Mouse (Mus musculus) embryo, embryonic 10 days (tissue): Measurements from ENCODE around the gene Txnrd2.

ENCODE experiments used
- DNase-seq: peaks from one replicate; pipeline ENCODE4 v3.0.0-alpha.2; 2015; ENCODE audit warnings: low spot score

The Txnrd2 gene

DNA sequence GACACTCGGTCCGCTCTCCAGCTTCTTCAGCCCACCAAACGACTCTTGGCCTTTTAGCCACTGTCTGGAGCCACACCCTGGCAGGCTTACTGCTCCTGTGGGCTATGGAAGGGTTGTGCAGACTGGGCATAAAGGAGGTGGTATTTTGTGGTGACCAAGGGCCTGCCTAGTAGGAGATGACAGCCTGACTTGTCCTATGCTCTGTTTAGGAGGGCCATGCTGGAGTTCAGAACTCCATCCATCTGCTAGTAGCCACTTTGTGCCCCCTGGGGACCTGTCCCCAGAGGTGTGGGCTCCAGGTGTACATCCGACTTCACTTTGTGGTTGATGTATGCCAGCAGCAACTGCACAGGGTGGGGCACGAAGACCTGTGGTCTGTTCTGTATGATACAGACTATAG is 32.6 kb upstream of the Txnrd2 start:
- no peak for DNase-seq

DNA sequence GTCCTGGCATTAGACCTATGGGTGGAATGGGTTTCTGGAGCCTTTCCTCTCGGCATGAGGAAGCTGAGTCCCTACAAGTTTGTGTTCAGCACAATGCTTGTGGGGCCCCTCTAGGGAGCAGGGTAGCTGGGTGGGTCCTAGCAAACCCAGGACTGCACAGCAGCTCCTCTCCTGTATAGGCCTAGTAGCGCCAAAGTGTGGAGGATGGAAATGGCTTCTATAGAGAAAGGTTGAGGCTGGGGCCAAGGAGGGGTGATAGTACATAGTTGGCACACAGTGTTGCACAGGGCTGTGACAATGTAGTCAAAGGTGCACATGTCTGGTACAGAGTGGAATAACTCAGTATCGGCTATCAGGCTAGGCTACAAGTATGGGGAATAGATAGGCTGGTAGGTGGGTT is 32.1 kb upstream of the Txnrd2 start:
- DNase-seq, result no peak

DNA sequence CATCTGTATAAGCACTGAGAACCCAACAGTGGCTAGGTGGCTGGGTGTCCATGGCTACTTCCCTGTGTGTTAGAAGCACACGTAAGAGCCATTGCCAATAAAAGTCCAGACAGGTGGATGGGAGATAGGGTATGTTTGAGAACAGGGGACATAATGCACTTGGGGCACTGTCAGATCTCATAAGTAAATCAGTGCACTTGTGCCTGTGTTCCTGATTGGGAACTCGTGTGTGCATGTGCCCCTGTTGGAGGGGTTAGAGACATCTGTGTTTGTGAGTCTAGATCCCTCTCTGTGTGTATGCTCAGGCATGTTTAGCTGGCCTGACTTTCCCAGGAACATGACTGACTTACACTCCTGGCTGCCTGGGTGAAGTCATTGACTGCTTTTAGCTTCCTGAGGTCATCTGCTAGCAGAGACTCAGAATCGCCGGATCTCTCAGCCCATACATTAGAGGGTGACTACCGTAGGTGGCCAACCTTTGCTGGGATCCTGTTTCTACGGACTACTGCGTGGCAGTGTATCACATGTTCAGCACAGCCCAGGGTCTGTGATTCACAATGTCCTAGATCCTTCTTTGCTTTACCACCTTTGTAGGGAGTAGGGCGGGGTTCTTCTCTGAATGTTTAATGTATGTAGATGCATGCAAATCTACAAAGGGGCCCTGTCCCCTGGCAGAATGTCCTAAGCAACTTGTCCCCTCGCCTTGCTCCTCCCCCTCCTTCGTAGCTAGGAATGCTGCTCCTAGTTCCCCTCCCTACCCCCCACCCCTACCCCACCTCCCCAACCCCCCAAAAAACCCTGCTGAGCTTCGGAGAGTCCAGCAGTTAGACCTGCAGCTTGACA is 31.2 kb upstream of the Txnrd2 start:
- peak; percentile 58 for DNase-seq

DNA sequence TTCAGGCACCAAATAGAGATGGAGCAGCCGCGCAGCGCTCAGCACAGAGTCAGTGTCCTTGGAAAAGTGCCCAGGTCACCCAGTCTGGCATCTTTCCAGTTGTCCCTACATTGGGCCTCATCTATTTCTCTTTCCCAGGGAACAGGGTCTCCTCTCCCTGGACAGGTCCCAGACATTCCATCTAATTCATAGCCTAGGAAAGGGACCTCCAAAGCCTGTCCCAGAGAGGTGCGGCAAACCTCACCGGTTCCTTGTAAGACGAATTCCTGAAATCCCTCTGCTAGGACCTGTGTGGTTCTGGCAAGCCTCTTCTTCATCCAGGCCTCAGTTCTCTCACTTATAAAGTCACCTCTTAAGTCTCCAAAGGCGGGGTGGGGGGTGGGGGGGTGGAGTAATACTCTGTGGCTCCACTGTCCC is 30.6 kb upstream of the Txnrd2 start:
- DNase-seq, result no peak

DNA sequence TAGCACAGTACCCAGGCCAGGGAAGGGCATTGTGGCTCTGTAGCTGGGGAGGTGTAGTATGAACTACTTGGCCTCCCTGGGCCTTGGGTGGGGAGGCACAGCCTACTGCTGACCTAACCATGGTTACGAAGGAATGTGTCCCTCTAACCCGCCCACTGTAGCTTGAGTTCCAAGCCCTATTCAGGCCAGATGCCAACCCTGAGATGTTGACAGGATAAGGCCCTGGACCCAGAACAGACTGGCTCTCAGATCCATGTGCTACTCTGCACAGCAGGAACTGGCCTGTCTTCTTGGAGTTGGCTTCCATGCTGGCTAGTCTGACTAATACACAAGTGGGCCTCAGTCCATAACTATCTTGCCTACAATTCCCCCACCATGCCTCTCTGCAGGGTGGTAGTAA is 30.0 kb upstream of the Txnrd2 start:
- DNase-seq, result no peak

DNA sequence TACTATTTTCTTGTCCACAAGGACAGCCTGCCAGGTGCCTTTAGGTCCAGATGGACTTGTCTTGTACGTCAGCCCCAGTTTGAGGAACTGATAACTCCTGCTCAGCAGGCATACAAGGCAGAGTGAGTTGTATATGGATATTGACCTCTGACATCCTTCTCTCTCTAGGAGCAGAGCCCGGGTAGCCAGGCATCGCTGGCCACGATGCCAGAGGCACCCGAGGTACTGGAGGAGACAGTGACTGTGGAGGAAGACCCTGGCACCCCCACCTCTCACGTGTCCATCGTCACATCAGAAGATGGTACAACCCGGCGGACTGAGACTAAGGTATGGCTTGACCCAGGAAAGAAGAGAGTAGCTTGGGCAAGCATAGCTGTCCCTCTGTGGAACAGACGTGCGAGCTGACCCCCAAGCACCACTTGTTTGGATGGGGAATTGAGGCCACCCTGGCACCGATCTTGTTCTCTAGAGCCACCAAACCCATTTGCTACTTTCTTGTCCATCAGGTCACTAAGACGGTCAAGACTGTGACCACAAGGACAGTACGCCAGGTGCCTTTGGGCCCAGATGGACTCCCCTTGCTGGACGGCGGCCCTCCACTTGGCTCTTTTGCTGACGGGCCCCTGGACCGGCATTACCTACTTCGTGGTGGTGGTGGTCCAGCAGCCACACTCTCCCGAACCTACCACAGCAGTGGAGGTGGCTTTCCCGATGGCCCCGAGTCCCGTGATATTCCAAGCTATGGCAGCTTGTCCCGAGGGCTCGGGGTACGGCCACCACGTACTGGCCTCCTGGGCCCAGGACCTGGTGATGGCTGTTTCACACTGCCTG is 29.2 kb upstream of the Txnrd2 start:
- DNase-seq, result no peak

DNA sequence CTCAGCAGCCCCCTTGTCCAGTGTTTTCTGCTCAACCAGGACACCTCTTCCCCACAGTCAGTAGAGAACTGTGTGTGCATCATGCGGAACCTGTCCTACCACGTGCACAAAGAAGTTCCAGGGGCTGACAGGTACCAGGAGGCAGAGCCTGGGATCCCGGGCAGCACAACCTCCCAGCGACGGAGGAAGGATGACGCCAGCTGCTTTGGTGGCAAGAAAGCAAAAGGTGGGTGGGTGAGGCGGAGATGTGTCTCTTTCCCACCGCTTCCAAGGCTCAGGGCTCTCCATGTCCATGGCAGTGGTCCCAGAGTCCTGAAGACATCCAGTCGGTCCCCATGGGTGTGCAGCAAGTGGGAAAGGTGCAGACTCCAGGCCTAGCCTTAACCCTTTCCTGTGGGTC is 26.2 kb upstream of the Txnrd2 start:
- DNase-seq, result no peak

DNA sequence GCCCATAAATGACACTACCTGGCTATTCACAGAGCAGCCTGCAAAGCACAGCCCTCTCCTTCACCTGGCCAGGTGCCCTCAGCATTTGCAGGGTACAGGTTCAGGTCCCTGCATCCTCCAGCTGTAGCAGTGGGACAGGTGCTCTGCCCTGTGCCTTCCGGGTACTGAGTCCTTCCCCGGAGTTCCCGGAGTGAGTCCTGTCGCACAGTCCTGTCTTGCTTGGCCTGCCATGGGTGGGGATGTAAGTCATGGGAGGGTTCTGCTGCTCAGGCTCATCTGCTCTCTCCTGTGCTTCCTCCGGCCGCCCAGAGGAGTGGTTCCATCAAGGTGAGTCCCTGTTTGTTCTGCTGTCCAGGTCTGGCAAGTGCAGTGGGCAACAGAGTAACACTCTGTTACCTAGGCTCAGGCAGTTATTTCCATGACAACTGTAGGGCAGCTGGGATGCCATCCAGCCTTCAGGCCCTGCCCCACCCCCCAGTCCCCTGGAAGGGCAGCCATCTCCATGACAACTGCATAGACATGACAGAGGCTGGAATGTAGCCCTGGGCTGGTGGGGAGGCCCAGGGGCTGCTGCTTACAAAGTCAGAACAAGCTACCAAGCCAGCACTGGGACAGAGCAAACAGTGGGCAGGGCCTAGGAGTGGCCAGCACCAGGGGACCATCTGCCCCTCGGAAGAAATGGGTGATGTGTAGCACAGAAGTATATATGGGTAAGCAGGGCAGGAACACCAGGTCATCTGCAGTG is 25.5 kb upstream of the Txnrd2 start:
- DNase-seq, result peak; percentile 89

DNA sequence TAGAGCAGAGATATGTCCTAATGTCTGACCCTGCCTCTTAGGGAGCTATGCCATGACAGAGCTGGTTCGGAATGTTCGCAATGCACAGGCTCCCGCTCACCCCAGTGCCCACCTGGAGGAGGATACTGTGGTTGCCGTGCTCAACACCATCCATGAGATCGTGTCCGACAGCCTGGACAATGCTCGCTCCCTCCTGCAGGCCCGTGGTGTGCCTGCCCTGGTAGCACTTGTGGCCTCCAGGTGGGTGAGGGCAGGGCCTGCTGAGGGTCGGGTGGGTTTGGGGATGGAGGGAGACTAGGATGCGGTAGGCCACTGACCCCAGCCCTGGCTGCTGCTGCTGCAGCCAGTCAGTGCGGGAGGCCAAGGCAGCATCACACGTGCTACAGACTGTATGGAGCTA is 22.9 kb upstream of the Txnrd2 start:
- DNase-seq, result no peak

DNA sequence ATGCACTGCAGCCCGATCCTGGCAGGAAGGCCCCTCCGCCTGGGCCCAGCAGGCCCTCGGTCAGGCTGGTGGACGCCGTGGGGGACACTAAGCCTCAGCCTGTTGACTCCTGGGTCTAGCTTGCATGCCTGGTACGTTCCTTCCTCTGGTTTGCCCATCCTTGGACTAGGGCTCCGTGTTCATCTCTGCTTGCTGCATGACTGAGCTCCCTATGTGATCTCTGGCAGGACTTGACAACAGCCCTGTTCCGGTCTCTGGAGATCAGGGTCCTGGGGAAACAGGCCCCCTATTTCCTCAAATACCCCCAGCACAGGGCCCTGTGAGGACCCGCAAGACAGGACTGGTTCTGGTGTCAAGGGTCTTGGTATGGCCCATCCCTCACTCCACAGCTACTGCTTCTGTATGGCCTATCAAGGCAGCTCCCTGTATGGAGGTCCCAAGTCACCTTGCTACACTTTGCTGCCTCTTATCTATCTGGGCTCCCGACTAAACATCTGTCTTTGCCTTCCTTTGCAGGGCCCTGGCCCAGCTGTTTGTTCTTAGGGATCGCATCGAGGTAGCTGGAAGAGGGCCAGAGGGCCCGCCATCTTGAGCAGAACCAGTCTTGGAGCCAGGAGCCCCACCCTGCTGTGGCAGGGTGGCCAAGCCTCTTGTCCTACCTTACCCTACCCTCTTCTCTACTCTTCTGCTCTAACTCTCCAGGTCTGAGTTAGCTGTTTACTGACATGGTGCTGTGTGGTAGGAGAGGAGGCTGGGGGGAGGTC is 20.9 kb upstream of the Txnrd2 start:
- no peak for DNase-seq

DNA sequence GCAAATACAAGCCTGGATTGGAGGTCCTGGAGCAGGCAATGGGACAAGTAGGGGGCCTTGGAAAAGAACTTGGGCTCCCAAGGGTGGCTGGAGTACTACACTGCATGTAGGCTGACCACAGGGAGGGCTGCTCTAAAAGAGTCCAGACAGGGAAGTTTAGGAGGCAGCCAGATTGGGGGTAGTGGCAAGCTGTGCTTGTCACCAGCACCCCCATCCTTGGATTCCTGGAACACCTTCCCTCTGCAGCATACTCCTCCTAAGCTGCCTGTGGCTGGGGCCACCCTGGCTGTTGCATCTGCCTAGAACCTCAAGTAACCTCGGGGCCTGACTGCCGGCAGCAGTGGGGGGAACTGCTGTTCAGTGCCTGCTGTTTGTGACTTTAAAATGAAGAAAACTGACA is 20.3 kb upstream of the Txnrd2 start:
- no peak for DNase-seq

DNA sequence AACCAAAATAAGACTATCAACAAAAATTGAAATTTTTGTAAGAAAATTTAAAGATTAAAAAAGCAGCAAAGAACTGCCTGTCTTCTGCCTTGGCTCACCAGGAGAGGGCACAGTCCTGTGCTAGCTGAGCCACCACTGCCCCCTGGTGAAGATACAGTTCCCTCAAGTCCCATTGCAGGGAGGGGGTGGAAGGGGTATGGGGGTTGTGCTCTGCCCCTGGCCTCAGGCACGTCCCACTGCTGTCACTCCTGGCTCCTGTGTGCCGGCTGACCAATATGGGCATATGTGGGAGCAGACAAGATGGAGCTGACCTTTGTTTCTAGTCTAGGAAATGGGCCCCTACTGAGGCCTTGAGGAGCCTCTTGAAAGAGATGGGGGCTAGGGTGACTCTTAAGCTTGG is 19.9 kb upstream of the Txnrd2 start:
- peak; percentile 70 for DNase-seq

DNA sequence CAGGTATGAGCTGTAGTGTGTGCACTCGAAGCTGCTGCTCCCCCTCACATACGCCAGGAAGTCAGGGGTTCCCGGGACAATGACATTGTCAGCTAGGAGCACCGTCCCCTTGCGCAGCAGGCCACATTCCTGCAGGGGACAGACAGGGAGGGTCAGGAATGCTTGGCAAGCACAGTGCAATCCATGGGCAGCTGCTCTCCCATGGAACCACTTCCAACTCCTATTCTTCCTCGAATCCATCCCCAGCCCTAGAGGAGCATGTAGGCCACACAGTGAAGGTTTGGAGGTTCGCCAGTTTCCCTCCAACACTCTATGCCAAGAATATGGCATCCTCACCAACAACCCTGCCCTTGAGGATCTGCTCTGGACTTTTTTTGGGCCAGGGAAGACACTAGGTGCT is 18.3 kb upstream of the Txnrd2 start:
- DNase-seq, result no peak

DNA sequence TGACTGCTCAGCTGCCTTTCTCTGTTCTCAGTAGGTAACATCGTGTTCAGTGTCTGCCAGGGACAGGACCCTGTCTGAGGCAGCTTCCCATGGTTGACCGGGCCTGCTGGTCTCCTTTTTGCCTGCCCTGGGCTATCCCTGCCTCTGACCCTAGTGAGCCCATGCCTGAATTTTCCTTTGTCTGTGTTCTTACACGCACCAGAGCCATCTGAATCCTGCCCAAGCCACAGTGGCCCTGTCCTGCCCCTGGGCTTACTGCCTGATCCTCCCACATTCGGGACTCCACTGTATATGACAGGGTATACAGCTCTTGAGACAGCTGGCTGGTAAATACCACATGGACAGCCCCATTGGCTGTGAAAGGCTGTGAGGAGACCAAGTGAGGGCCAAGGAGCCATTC is 16.4 kb upstream of the Txnrd2 start:
- no peak for DNase-seq

DNA sequence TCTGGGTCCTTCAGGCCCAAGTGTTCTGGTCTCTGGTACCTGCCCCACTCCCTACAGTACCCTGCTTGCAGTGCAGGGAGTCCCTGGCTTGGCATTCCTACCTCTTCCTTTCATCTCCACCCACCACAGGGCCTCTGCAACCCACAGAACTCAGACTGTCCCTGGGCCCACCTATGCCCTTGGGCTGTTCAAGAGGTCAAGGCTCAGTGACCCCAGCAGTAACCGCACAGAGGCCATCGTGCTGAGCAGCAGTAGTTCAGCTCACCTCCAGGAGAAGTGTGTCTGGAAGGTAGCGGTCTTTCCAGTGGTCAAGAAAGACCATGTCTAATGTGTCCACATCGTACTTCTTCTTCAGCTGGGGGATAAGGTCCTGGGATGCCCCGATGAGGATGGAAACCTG is 15.8 kb upstream of the Txnrd2 start:
- DNase-seq, result no peak

DNA sequence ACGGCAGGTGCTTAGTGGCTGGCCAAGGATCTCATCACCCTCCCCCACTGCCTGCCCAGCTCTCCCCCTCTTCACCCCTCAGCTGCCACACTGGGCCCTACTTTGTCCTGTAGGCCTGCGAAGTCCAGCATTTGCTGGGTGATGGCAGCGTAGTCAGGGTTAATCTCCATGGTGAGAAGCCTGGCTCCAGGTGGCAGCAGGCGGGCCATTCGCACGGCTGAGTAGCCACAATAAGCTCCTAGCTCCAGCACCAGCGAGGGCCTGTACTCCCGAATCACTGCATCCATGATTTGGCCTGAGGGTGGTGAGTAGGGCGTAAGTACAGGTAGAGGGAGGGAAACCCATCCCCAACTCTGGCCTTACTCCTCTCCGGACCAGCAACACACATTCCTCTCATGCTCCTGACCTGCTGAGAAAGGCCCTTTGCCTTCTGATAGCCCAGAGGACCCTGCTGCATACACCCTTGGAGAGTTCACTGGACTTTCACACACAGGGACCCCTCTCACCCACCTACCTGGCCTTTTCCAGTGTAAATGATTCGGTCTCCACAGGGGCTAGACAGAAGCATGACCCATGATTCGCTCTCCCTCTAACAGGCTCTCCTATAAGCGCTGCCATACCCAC is 15.0 kb upstream of the Txnrd2 start:
- DNase-seq, result no peak

DNA sequence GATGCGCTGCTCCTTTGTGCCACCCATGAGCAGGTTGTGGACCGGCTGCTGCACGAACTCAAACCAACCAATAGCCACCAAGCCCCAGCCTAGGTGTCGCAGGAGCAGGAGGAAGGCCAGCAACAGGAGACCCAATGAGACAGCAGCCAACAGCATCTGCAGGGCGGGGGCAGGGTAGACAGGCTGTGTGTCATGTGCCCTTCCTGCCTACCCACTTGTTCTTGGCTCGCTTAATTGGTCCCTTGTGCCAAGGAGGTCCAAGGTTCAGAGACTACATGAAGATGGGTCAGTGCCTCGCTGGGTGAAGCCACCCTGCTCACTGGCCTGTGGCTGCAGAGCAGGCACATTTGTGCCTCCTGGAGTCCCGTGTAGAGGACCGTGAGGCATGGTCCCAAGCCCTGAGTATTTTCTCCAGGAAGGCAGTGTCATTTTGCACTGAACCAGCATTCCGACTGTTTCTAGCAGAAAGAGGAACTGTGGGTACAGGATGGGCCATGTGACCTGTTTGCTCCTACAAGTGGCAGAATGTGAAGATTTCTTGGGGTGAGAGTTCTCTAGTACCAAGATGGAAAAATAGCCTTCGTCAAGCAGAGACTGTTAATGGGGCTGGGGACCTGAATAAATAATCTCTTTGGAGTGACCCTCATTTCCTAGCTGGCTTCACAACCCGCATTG is 14.2 kb upstream of the Txnrd2 start:
- no peak for DNase-seq

DNA sequence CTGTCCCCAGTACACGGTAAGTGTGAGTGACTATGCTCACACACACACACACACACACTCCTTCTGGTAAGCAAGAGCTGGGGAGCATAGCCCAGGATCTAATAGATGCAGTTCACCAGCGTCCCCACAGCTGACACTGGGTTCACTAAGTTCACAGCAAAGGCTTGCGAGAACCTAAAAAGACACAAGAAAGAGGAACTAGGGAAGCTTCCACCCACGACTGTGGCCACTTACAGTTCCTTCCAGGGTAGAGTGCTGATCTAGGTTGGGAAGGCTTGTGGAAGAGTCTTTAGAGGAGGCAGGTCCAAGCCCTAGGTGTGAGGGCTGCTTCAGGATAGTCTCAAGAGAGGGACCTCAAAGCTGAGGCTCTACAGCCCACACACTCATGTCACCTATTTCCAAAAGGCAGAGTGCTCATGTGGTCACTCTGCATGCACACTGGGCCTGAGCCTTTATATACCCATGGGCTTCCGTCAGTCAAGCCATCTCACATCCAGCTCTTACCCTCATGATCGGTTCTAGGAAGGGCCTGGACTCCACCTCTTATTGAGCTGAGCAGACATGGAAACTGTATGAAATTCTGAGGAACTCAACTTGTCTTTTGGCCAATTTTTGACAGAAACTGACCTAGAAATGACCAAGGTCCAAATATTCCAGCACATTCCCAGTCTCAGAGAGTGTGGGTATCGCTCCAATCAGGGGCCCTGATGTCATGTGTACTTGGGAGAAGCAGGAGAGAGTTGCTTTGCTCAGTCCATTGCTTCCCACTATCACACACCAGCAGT is 13.0 kb upstream of the Txnrd2 start:
- DNase-seq, result no peak

DNA sequence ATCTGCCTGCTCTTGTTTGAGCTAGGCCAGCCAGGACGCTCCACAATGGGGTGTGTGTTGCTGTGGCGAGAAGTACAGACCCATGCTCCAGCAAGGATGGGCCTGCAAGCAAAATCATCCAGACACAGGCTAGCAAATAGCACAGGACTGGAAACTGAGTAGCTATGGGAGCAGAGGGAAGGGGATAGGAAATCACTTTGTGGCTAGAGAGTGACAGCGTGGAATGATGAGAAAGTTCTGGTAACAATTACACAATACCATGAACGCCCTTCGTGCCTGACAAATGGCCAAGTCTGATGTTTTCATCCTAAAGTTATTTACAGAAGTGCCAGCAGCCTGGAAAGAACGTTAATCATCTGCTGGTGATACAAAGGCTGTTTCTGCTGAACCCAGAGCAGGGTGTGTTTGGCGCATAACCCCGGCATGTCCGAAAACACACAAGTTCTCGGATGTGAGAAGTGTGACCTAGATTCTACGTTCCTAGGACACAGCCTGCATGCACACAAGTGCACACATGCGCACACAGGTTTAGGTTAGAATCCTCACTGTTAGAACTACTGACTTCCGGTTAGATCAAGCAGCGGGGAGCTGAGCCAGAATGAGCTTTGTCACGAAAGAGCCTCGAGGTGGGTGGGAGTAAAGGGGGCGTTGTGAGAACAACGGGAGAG is 10.0 kb upstream of the Txnrd2 start:
- DNase-seq, result no peak

DNA sequence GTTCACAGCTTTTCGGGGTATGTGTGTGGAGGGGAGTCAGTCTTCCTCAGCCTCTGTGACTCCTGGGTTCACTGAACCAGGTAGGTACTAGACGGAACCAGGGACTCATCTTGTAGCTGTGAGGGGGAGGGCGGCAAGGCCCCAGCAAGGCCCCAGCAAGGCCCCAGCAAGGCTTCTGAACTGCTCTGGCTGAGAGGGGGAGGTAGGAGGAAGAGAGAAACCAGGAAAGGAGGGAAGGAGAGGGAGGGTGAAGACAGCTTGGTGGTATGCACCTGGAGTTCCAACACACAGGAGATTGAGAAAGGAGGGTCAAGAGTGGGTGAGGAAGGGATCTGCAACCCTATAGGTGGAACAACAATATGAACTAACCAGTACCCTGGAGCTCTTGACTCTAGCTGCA is 9.3 kb upstream of the Txnrd2 start:
- DNase-seq, result no peak
